Mouse (Mus musculus): ENCODE data around the gene Ppm1h. TPM values are rescaled to one million over a fixed set of nuclear protein-coding genes. Genes with fewer than 3 reads are reported as not detected.
A peak's percentile ranks its signal among the peaks of the same experiment; 100 is the strongest.

Gene Ppm1h
- total and polyA plus RNA-seq, 3 experiments = 1.2 to 1.3 (median 1.3) TPM

DNA sequence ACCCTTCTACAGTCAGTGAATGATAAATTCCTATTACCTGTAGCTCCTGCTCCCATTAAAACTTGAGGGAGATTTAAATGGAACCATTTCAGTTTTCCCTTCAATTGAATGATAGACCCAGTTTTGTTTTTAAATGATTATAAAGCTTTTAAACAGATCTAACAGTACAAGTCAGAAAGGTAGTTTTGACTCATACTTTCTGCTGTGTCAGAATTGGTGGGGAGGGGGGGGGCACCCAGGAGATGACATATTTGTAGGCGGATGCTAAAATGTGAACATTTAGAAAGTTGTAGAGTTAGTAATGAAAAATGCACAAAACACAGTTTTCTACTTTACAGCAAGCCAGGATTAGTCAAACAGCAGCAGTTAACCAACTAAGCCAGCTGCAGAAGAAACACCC, 76.4 kb downstream of the Ppm1h start:
- Histone ChIP-seq H3K9me3 (replicated peaks; ENCODE audit: low read length) (no peaks in the 10 kb centered on the region), H3K4me3 (replicated peaks in 1 of 3; ENCODE audit: low read depth in 2 of 3, low read length in 2 of 3, poor library complexity in 1 of 3) (no peak overlapping the region), H3K9ac (ENCODE audit: insufficient read depth, low read depth) (no peak overlapping the region), H3K27me3 (replicated peaks) (peaks cover 2% of the 10 kb centered on the region), H3K27ac (ENCODE audit: insufficient read depth, low read depth) (no peak overlapping the region), H3K36me3 (replicated peaks in 1 of 2; ENCODE audit: control insufficient read depth in 1 of 2, insufficient read depth in 1 of 2, low read length in 1 of 2) (no peaks in the 10 kb centered on the region), H3K4me1 (ENCODE audit: control insufficient read depth in 1 of 2, insufficient read depth in 2 of 2) (peaks cover 10 to 64% of the 10 kb centered on the region in 2 experiments), H3K4me2 (ENCODE audit: insufficient read depth, low read depth, poor library complexity, severe bottlenecking) (no peak overlapping the region), H3K79me2 (replicated peaks; ENCODE audit: control insufficient read depth, extremely low read depth, insufficient read depth, poor library complexity, severe bottlenecking) (no peaks in the 10 kb centered on the region)
- no peak for DNase-seq (ENCODE audit: extremely low read depth)
- TF ChIP-seq POLR2A (IDR thresholded peaks at IDR 0.05; ENCODE audit: low read depth, low read length) = no peak
- TF ChIP-seq CHD1 (IDR thresholded peaks at IDR 0.05; ENCODE audit: low read depth, low read length) = no peak
- no peak for TF ChIP-seq MAZ (IDR thresholded peaks at IDR 0.05; ENCODE audit: low read depth, low read length)
- no peak for TF ChIP-seq TCF12 (IDR thresholded peaks at IDR 0.05; ENCODE audit: low read depth, low read length)
- TF ChIP-seq ETS1 (conservative IDR thresholded peaks at IDR 0.05; ENCODE audit: low read depth, low read length) = peak; percentile 34
- TF ChIP-seq ZMIZ1 (IDR thresholded peaks at IDR 0.05; ENCODE audit: low read depth, low read length) = no peak
- TF ChIP-seq JUN (IDR thresholded peaks at IDR 0.05; ENCODE audit: insufficient read depth, low read depth, low read length) = no peak
- no peak for TF ChIP-seq SMC3 (IDR thresholded peaks at IDR 0.05; ENCODE audit: low read depth, low read length)
- TF ChIP-seq EP300 (IDR thresholded peaks at IDR 0.05; ENCODE audit: low read length) = 0 out of 2 replicates have a peak, but pooled peaks have one; percentile 26
- TF ChIP-seq MEF2A (IDR thresholded peaks at IDR 0.05; ENCODE audit: borderline replicate concordance, low read depth, low read length) = no peak
- TF ChIP-seq MYC (IDR thresholded peaks at IDR 0.05; ENCODE audit: low read depth, low read length) = no peak
- TF ChIP-seq MAX (IDR thresholded peaks at IDR 0.05; ENCODE audit: low read length) = no peak
- no peak for TF ChIP-seq HCFC1 (IDR thresholded peaks at IDR 0.05; ENCODE audit: low read depth, low read length)
- no peak for TF ChIP-seq NELFE (IDR thresholded peaks at IDR 0.05; ENCODE audit: low read depth, low read length)
- TF ChIP-seq GABPA (IDR thresholded peaks at IDR 0.05; ENCODE audit: insufficient replicate concordance, low read depth, low read length) = no peak
- TF ChIP-seq IRF4 (IDR thresholded peaks at IDR 0.05; ENCODE audit: low read depth, low read length) = peak; percentile 63; the same call in 1 of the 2 replicates
- TF ChIP-seq NRF1 (IDR thresholded peaks at IDR 0.05; ENCODE audit: low read depth, low read length) = no peak
- no peak for TF ChIP-seq MXI1 (IDR thresholded peaks at IDR 0.05; ENCODE audit: low read depth, low read length)
- TF ChIP-seq TBP (conservative IDR thresholded peaks at IDR 0.05; ENCODE audit: low read depth, low read length) = no peak
- TF ChIP-seq JUND (conservative IDR thresholded peaks at IDR 0.05; ENCODE audit: low read depth, low read length) = no peak
- no peak for TF ChIP-seq ZNF384 (IDR thresholded peaks at IDR 0.05; ENCODE audit: low read depth, low read length)
- no peak for TF ChIP-seq ZC3H11A (IDR thresholded peaks at IDR 0.05; ENCODE audit: low read depth, low read length)
- no peak for TF ChIP-seq RCOR1 (conservative IDR thresholded peaks at IDR 0.05; ENCODE audit: low read depth, low read length)
- TF ChIP-seq USF2 (conservative IDR thresholded peaks at IDR 0.05; ENCODE audit: low read depth, low read length) = no peak
- dilution Hi-C loops (cut with MboI; ENCODE audit: extremely low pct_ligation_motif_present, extremely low pct_unique_long_range_greater_than_20kb, low sequenced_read_pairs) (no loop called here), in situ Hi-C loops (cut with MboI; ENCODE audit: low pct_ligation_motif_present, low pct_unique_long_range_greater_than_20kb, low sequenced_read_pairs) (no loop called here)
